Mouse (Mus musculus): ENCODE measurements at regions not wholly inside any gene's neighbourhood (a gene's known extent, or its start where the extent isn't known, plus 50 kb on each side); places are given as distances from the start of the nearest gene placed in this dataset.

- no peak for DNase-seq (ENCODE audit: low spot score in 2 of 2)
Measured at GRCm38 (mm10) chr9:69814432-69814831, 53.7 kb upstream of the Foxb1 start.

- peak; percentile 13 to 25 for DNase-seq (ENCODE audit: low spot score in 2 of 2)
Measured at GRCm38 (mm10) chr9:69823179-69823966, 62.6 kb upstream of the Foxb1 start.

- no peak for DNase-seq (ENCODE audit: low spot score in 2 of 2)
Measured at GRCm38 (mm10) chr9:69828428-69828827, 67.7 kb upstream of the Foxb1 start.

- no peak for DNase-seq (ENCODE audit: low spot score in 2 of 2)
Measured at GRCm38 (mm10) chr9:69835396-69835795, 74.7 kb upstream of the Foxb1 start.

- DNase-seq (ENCODE audit: low spot score in 2 of 2), result no peak
Measured at GRCm38 (mm10) chr9:69839198-69839597, 78.5 kb upstream of the Foxb1 start.

- DNase-seq (ENCODE audit: low spot score in 2 of 2), result no peak
Measured at GRCm38 (mm10) chr9:69844712-69845111, 84.0 kb upstream of the Foxb1 start.

GRCm38 (mm10) chr9:69845210-69845609 is 84.5 kb upstream of the Foxb1 start:
- DNase-seq (ENCODE audit: low spot score in 2 of 2), result no peak

- DNase-seq (ENCODE audit: low spot score in 2 of 2), result no peak
Measured at GRCm38 (mm10) chr9:69856621-69857020, 95.9 kb upstream of the Foxb1 start.

GRCm38 (mm10) chr9:69858619-69859018 is 97.9 kb upstream of the Foxb1 start:
- no peak for DNase-seq (ENCODE audit: low spot score in 2 of 2)

- DNase-seq (ENCODE audit: low spot score in 2 of 2), result no peak
Measured at GRCm38 (mm10) chr9:69870182-69870581, 109.4 kb upstream of the Foxb1 start.

GRCm38 (mm10) chr9:69886351-69886750 is 102.9 kb upstream of the Bnip2 start:
- no peak for DNase-seq (ENCODE audit: low spot score in 2 of 2)

GRCm38 (mm10) chr9:69898016-69898415 is 91.2 kb upstream of the Bnip2 start:
- no peak for DNase-seq (ENCODE audit: low spot score in 2 of 2)

- peak; percentile 60 to 69 for DNase-seq (ENCODE audit: low spot score in 2 of 2)
Measured at GRCm38 (mm10) chr9:69899371-69899770, 89.9 kb upstream of the Bnip2 start.

GRCm38 (mm10) chr9:69900871-69901270 is 88.4 kb upstream of the Bnip2 start:
- DNase-seq (ENCODE audit: low spot score in 2 of 2), result no peak

- DNase-seq (ENCODE audit: low spot score in 2 of 2), result no peak
Measured at GRCm38 (mm10) chr9:69907123-69907945, 81.9 kb upstream of the Bnip2 start.

GRCm38 (mm10) chr9:69910621-69911020 is 78.6 kb upstream of the Bnip2 start:
- no peak for DNase-seq (ENCODE audit: low spot score in 2 of 2)

GRCm38 (mm10) chr9:69928126-69928525 is 61.1 kb upstream of the Bnip2 start:
- no peak for DNase-seq (ENCODE audit: low spot score in 2 of 2)

- DNase-seq (ENCODE audit: low spot score in 2 of 2), result no peak
Measured at GRCm38 (mm10) chr9:69937863-69938262, 51.4 kb upstream of the Bnip2 start.

Data from layer of hippocampus, postnatal 10 days (tissue).